Mouse (Mus musculus): ENCODE measurements at regions not wholly inside any gene's neighbourhood (a gene's known extent, or its start where the extent isn't known, plus 50 kb on each side); places are given as distances from the start of the nearest gene placed in this dataset.

DNA sequence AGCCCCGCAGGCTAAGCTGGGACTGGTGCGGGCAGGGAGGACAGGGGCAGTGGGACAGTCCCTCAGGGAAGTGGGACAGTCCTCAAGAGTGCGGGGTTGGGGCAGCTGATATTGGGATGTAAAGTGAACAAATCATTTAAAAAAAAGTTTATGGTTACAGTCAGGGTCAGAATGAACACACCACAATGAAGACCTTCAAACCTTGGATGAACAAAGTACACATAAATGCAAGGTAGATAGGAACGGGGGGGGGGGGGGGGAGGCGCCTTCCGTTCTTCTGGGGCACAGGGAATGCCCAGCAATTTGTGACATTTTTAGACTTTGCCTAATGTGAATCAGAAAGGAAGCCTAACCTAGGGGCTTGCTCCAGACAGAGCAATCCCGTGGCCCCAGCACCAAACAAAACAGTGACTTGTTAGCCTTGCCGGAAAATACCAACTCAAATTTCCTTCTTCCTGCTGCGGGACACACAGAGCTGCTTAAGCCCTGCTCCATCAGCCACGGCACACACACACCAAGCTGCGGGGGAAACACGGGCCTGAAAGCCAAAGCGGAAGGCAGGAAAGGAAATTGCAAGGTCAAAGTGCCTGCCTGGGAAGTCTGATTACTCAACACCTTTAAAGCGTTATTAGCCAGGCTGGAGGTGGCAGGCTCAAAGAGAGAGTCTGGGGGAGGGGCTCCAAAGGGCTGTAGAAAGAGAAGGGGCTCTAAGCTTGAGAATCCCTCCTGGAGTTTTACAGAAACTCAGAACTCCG, 309.6 kb upstream of the Jarid2 start:
- Histone ChIP-seq H3K9me3 (replicated peaks; ENCODE audit: control insufficient read depth, low read length) (peaks cover 4% of the 10 kb centered on the region; the same call in 1 of the 2 replicates), H3K4me2 (ENCODE audit: low read depth, low read length) (peak overlapping the region; percentile 48), H3K27me3 (ENCODE audit: control insufficient read depth, insufficient read depth, low read length) (no peaks in the 10 kb centered on the region), H3K36me3 (replicated peaks; ENCODE audit: control insufficient read depth, insufficient read depth, low read length) (no peaks in the 10 kb centered on the region), H3K27ac (ENCODE audit: low read depth) (peak overlapping the region; percentile 30; the same call in 1 of the 2 replicates), H3K4me1 (ENCODE audit: control insufficient read depth, insufficient read depth) (peaks cover 25% of the 10 kb centered on the region), H3K9ac (replicated peaks; ENCODE audit: low read depth, low read length) (peak overlapping the region; percentile 44), H3K4me3 (ENCODE audit: low read depth, low read length) (no peak overlapping the region)
- DNase-seq (ENCODE audit: low spot score), result peak; percentile 63
- no peak for TF ChIP-seq CTCF (IDR thresholded peaks at IDR 0.05; ENCODE audit: low read depth)
- TF ChIP-seq EP300 (IDR thresholded peaks at IDR 0.05; ENCODE audit: low read depth), result 0 out of 2 replicates have a peak, but pooled peaks have one; percentile 54
- peak; percentile 27; the same call in 1 of the 2 replicates for ATAC-seq (ENCODE audit: insufficient read depth, low read depth)
- WGBS, result 19% methylated on average over 15 of the region's 15 CpGs

DNA sequence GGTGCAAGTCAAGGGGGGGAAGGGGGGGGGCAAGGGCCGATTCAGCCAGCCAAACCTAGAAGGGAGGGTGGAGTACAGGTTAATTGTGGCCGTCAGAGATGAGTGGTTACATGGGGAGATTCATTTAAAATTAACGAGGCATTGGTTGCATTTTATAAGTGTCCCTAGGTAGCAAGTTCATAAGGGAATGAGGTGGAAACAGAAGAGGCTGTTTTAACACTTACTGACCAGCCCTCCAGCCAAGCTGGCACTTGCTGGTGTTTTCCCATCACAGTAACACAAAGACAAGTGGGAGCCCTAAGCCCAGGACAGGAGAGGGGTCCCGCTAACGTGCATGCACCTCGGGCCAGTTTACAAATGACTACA, 309.1 kb upstream of the Jarid2 start:
- H3K4me3 ChIP-seq (ENCODE audit: low read depth, low read length), result no peak overlapping the region
- peaks cover 4% of the 10 kb centered on the region; the same call in 1 of the 2 replicates for H3K9me3 ChIP-seq (replicated peaks; ENCODE audit: control insufficient read depth, low read length)
- DNase-seq (ENCODE audit: low spot score), result no peak
- H3K27ac ChIP-seq (ENCODE audit: low read depth), result no peak overlapping the region
- H3K27me3 ChIP-seq (ENCODE audit: control insufficient read depth, insufficient read depth, low read length), result no peaks in the 10 kb centered on the region
- H3K4me1 ChIP-seq (ENCODE audit: control insufficient read depth, insufficient read depth), result peaks cover 25% of the 10 kb centered on the region
- H3K36me3 ChIP-seq (replicated peaks; ENCODE audit: control insufficient read depth, insufficient read depth, low read length), result no peaks in the 10 kb centered on the region
- H3K4me2 ChIP-seq (ENCODE audit: low read depth, low read length), result peak overlapping the region; percentile 48
- ATAC-seq (ENCODE audit: insufficient read depth, low read depth), result no peak
- peak overlapping the region; percentile 44; the same call in 1 of the 2 replicates for H3K9ac ChIP-seq (replicated peaks; ENCODE audit: low read depth, low read length)
- WGBS, result 36% methylated on average over 6 of the region's 6 CpGs
- TF ChIP-seq EP300 (IDR thresholded peaks at IDR 0.05; ENCODE audit: low read depth), result no peak; the same call in 1 of the 2 replicates
- no peak for TF ChIP-seq CTCF (IDR thresholded peaks at IDR 0.05; ENCODE audit: low read depth)

- H3K27me3 ChIP-seq (ENCODE audit: control insufficient read depth, insufficient read depth, low read length), result no peaks in the 10 kb centered on the region
- H3K9ac ChIP-seq (replicated peaks; ENCODE audit: low read depth, low read length), result no peak overlapping the region
- peaks cover 19% of the 10 kb centered on the region for H3K4me1 ChIP-seq (ENCODE audit: control insufficient read depth, insufficient read depth)
- H3K4me3 ChIP-seq (ENCODE audit: low read depth, low read length), result no peak overlapping the region
- no peak for ATAC-seq (ENCODE audit: insufficient read depth, low read depth)
- no peak for DNase-seq (ENCODE audit: low spot score)
- no peak overlapping the region for H3K27ac ChIP-seq (ENCODE audit: low read depth)
- no peak overlapping the region for H3K4me2 ChIP-seq (ENCODE audit: low read depth, low read length)
- TF ChIP-seq CTCF (IDR thresholded peaks at IDR 0.05; ENCODE audit: low read depth) (no peak), EP300 (IDR thresholded peaks at IDR 0.05; ENCODE audit: low read depth) (no peak)
- H3K9me3 ChIP-seq (replicated peaks; ENCODE audit: control insufficient read depth, low read length), result peaks cover 4% of the 10 kb centered on the region; the same call in 1 of the 2 replicates
- no peaks in the 10 kb centered on the region for H3K36me3 ChIP-seq (replicated peaks; ENCODE audit: control insufficient read depth, insufficient read depth, low read length)
- WGBS, result 96% methylated on average over 8 of the region's 8 CpGs
These were observed 308.3 kb upstream of the Jarid2 start for GRCm38 (mm10) chr13:44420941-44421340.

DNA sequence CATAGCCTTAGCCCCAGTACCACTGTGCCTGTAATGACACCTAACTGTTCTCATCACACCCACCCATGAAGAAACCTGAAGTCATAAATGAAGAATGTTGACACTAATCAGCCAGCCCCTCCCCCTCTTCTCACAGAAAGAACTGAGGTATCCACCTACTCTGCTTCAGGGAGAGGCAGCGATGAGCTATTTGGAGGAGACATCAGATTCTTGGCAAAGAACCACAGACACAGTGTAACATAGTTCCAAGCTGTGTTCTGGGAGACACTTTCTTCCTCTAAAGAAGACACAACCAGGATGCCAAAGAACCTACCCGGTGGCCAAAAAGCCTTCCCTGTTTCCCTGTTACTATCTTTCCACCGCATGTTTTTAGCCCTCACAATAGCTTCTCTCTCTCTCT, 307.8 kb upstream of the Jarid2 start:
- no peaks in the 10 kb centered on the region for H3K27me3 ChIP-seq (ENCODE audit: control insufficient read depth, insufficient read depth, low read length)
- WGBS, result 65% methylated on average over 3 of the region's 3 CpGs
- peaks cover 4% of the 10 kb centered on the region; the same call in 1 of the 2 replicates for H3K9me3 ChIP-seq (replicated peaks; ENCODE audit: control insufficient read depth, low read length)
- TF ChIP-seq CTCF (IDR thresholded peaks at IDR 0.05; ENCODE audit: low read depth) (no peak), EP300 (IDR thresholded peaks at IDR 0.05; ENCODE audit: low read depth) (no peak)
- no peak for ATAC-seq (ENCODE audit: insufficient read depth, low read depth)
- H3K4me3 ChIP-seq (ENCODE audit: low read depth, low read length), result no peak overlapping the region
- H3K27ac ChIP-seq (ENCODE audit: low read depth), result no peak overlapping the region
- H3K36me3 ChIP-seq (replicated peaks; ENCODE audit: control insufficient read depth, insufficient read depth, low read length), result no peaks in the 10 kb centered on the region
- H3K4me1 ChIP-seq (ENCODE audit: control insufficient read depth, insufficient read depth), result peaks cover 15% of the 10 kb centered on the region; the same call in 1 of the 2 replicates
- H3K4me2 ChIP-seq (ENCODE audit: low read depth, low read length), result no peak overlapping the region
- no peak overlapping the region for H3K9ac ChIP-seq (replicated peaks; ENCODE audit: low read depth, low read length)
- DNase-seq (ENCODE audit: low spot score), result no peak

DNA sequence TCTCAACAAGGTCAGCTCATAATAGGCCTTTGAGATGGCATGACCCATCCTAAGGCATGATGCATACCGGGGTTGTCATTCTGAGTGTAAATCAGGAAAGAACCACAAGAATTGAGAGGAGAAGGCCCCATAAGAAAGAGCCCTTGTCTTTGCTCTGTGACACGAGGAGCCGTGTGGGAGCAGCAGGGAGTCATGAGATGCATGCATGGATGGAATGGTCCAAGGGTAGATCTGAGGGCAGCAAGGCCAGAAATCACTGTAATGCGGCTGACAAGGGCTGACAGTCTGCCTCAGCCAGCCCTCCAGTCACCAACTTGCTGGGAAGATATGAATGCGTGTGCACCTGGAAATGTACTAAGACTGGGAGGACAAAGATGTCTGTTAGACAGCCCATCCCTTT, 307.4 kb upstream of the Jarid2 start:
- Histone ChIP-seq H3K4me2 (ENCODE audit: low read depth, low read length) (no peak overlapping the region), H3K9ac (replicated peaks; ENCODE audit: low read depth, low read length) (no peak overlapping the region), H3K36me3 (replicated peaks; ENCODE audit: control insufficient read depth, insufficient read depth, low read length) (no peaks in the 10 kb centered on the region), H3K9me3 (replicated peaks; ENCODE audit: control insufficient read depth, low read length) (peaks cover 4% of the 10 kb centered on the region; the same call in 1 of the 2 replicates), H3K27ac (ENCODE audit: low read depth) (no peak overlapping the region), H3K4me3 (ENCODE audit: low read depth, low read length) (no peak overlapping the region), H3K27me3 (ENCODE audit: control insufficient read depth, insufficient read depth, low read length) (no peaks in the 10 kb centered on the region), H3K4me1 (ENCODE audit: control insufficient read depth, insufficient read depth) (peaks cover 12% of the 10 kb centered on the region; the same call in 1 of the 2 replicates)
- 77% methylated on average over 5 of the region's 5 CpGs for WGBS
- ATAC-seq (ENCODE audit: insufficient read depth, low read depth) (no peak), DNase-seq (ENCODE audit: low spot score) (no peak)
- no peak for TF ChIP-seq CTCF (IDR thresholded peaks at IDR 0.05; ENCODE audit: low read depth)
- no peak for TF ChIP-seq EP300 (IDR thresholded peaks at IDR 0.05; ENCODE audit: low read depth)

All from heart, postnatal 0 days (tissue).